Mouse (Mus musculus) midbrain, embryonic 14.5 days (tissue): Measurements from ENCODE around the gene Chil5. TPM values are rescaled to one million over a fixed set of nuclear protein-coding genes. Genes with fewer than 3 reads are reported as not detected.
A peak's percentile ranks its signal among the peaks of the same experiment; 100 is the strongest.
"Not testable (repeated sequence)": the region's sequence is repeated elsewhere in the genome, so short reads cannot be mapped to it uniquely, and the experiment has no call there.

Source experiments
- ATAC-seq: fragments of 200-750 bp; cut with Nextera tagmentation; 2 replicates; pipeline ENCODE4 v1.8.0; 2017; ENCODE audit warnings: moderate number of reproducible peaks, moderate library complexity; ENCODE audit not compliant: low FRiP score, low TSS enrichment
- DNase-seq: peaks from one replicate; pipeline ENCODE4 v3.0.0-alpha.2; 2015
- H3K27ac ChIP-seq: fragments of 300-500 bp; sonication (generic); replicated peaks from 2 replicates; pipeline ENCODE4 v1.5.1; 2014; ENCODE audit warnings: mild to moderate bottlenecking, low read depth, low read length, moderate library complexity
- H3K27me3 ChIP-seq: fragments of 300-500 bp; sonication (generic); 2 replicates; pipeline ENCODE4 v1.6.1; 2014; ENCODE audit warnings: low read length, control low read depth, mixed read lengths; ENCODE audit not compliant: control insufficient read depth, insufficient read depth
- H3K36me3 ChIP-seq: fragments of 300-500 bp; sonication (generic); 2 replicates; pipeline ENCODE4 v1.6.1; 2014; ENCODE audit warnings: low read length, control low read depth; ENCODE audit not compliant: control insufficient read depth, insufficient read depth
- H3K4me1 ChIP-seq: fragments of 300-500 bp; sonication (generic); 2 replicates; pipeline ENCODE4 v1.6.1; 2014; ENCODE audit warnings: mild to moderate bottlenecking, antibody characterized with exemption, low read length, control low read depth; ENCODE audit not compliant: control insufficient read depth, insufficient read depth
- H3K4me2 ChIP-seq: fragments of 300-500 bp; sonication (generic); 2 replicates; pipeline ENCODE4 v1.6.1; 2014; ENCODE audit warnings: mild to moderate bottlenecking, low read length, moderate library complexity
- H3K4me3 ChIP-seq: fragments of 300-500 bp; sonication (generic); replicated peaks from 2 replicates; pipeline ENCODE4 v1.5.1; 2014; ENCODE audit warnings: low read depth, low read length
- H3K9ac ChIP-seq: fragments of 300-500 bp; sonication (generic); replicated peaks from 2 replicates; pipeline ENCODE4 v1.6.1; 2014; ENCODE audit warnings: mild to moderate bottlenecking, low read length, moderate library complexity
- H3K9me3 ChIP-seq: fragments of 300-500 bp; sonication (generic); 2 replicates; pipeline ENCODE4 v1.6.1; 2016; ENCODE audit warnings: low read length, control low read depth, mixed read lengths; ENCODE audit not compliant: control insufficient read depth
- WGBS: fragments of 180-500 bp; shearing (Covaris S2); extraction: QIAGEN DNeasy Blood & Tissue Kit; methylation state at CpG from one replicate; pipeline ENCODE4 v1.1.7; 2014; 5-methylcytosine and 5-hydroxymethylcytosine counted together
- polyA plus RNA-seq: library from polyadenylated mRNA; unstranded; fragments of >200 nt; fragmentation: Nextera tagmentation; extraction: Ambion mirVana; gene quantifications from 2 replicates; pipeline ENCODE4 v1.2.1, GENCODE M21; 2014

Gene Chil5
- polyA plus RNA-seq, 1 experiment from 2014 or later: not detected

GRCm38 (mm10) chr3:106014546-106014945, 18.1 kb downstream of the Chil5 start, which contains the start of gene Pifo:
Pifo (minus strand) TSS chr3:106014646.
- DNase-seq (no peak), ATAC-seq (no peak)
- Histone ChIP-seq H3K9me3 (no peaks in the 10 kb centered on the region), H3K36me3 (no peaks in the 10 kb centered on the region), H3K4me3 (no peak within 1 kb of the TSS), H3K27me3 (no peaks in the 10 kb centered on the region), H3K4me2 (no peak within 1 kb of the TSS), H3K27ac (no peak within 1 kb of the TSS), H3K9ac (no peak within 1 kb of the TSS), H3K4me1 (no peaks in the 10 kb centered on the region)
- 86% methylated on average over 2 of the region's 2 CpGs for WGBS

- not testable (repeated sequence) for ATAC-seq, H3K27me3 ChIP-seq, DNase-seq, H3K4me2 ChIP-seq, H3K9me3 ChIP-seq, H3K36me3 ChIP-seq, H3K4me3 ChIP-seq, H3K4me1 ChIP-seq, H3K27ac ChIP-seq, H3K9ac ChIP-seq
- WGBS: 66% methylated on average over 10 of the region's 10 CpGs
Measured at GRCm38 (mm10) chr3:106003360-106003759, 29.3 kb downstream of the Chil5 start.

GRCm38 (mm10) chr3:106001416-106002370, 30.9 kb downstream of the Chil5 start:
- peak; percentile 81 for ATAC-seq
- Histone ChIP-seq H3K4me1 (peaks cover 6% of the 10 kb centered on the region; the same call in 1 of the 2 replicates), H3K36me3 (no peaks in the 10 kb centered on the region), H3K4me2 (peak overlapping the region; percentile 54), H3K27ac (no peak overlapping the region), H3K9me3 (no peaks in the 10 kb centered on the region), H3K9ac (0 out of 2 replicates have a peak overlapping the region, but pooled peaks have one; percentile 10), H3K4me3 (peak overlapping the region; percentile 21; the same call in 1 of the 2 replicates), H3K27me3 (no peaks in the 10 kb centered on the region)
- 22% methylated on average over 17 of the region's 17 CpGs for WGBS
- peak; percentile 83 for DNase-seq

GRCm38 (mm10) chr3:106000707-106001375, 31.8 kb downstream of the Chil5 start:
- 0 out of 2 replicates have a peak overlapping the region, but pooled peaks have one; percentile 10 for H3K9ac ChIP-seq
- no peaks in the 10 kb centered on the region for H3K27me3 ChIP-seq
- H3K36me3 ChIP-seq: no peaks in the 10 kb centered on the region
- DNase-seq (peak; percentile 4), ATAC-seq (peak; percentile 34; the same call in 1 of the 2 replicates)
- no peak overlapping the region for H3K27ac ChIP-seq
- peak overlapping the region; percentile 21; the same call in 1 of the 2 replicates for H3K4me3 ChIP-seq
- peaks cover 6% of the 10 kb centered on the region; the same call in 1 of the 2 replicates for H3K4me1 ChIP-seq
- H3K9me3 ChIP-seq: no peaks in the 10 kb centered on the region
- H3K4me2 ChIP-seq: peak overlapping the region; percentile 54
- 16% methylated on average over 11 of the region's 11 CpGs for WGBS

- Histone ChIP-seq H3K4me2 (no peak overlapping the region), H3K36me3 (no peaks in the 10 kb centered on the region), H3K4me3 (no peak overlapping the region), H3K27ac (no peak overlapping the region), H3K27me3 (no peaks in the 10 kb centered on the region), H3K9me3 (no peaks in the 10 kb centered on the region), H3K9ac (no peak overlapping the region), H3K4me1 (no peaks in the 10 kb centered on the region)
- DNase-seq (no peak), ATAC-seq (no peak)
- WGBS: 85% methylated on average over 2 of the region's 2 CpGs
Measured at GRCm38 (mm10) chr3:105994730-105995129, 37.9 kb downstream of the Chil5 start.

GRCm38 (mm10) chr3:105991653-105992283, 40.8 kb downstream of the Chil5 start:
- DNase-seq: peak; percentile 89
- H3K36me3 ChIP-seq: no peaks in the 10 kb centered on the region
- no peak overlapping the region for H3K27ac ChIP-seq
- H3K4me1 ChIP-seq: no peaks in the 10 kb centered on the region
- H3K9me3 ChIP-seq: no peaks in the 10 kb centered on the region
- no peak overlapping the region for H3K9ac ChIP-seq
- no peak overlapping the region for H3K4me2 ChIP-seq
- no peak for ATAC-seq
- 38% methylated on average over 4 of the region's 4 CpGs for WGBS
- H3K27me3 ChIP-seq: no peaks in the 10 kb centered on the region
- no peak overlapping the region for H3K4me3 ChIP-seq

- H3K4me3 ChIP-seq, H3K27me3 ChIP-seq, H3K9me3 ChIP-seq, DNase-seq, H3K4me1 ChIP-seq, H3K9ac ChIP-seq, H3K27ac ChIP-seq, H3K4me2 ChIP-seq, ATAC-seq, H3K36me3 ChIP-seq: not testable (repeated sequence)
- 43% methylated on average over 5 of the region's 5 CpGs for WGBS
Measured at GRCm38 (mm10) chr3:105989611-105990010, 43.0 kb downstream of the Chil5 start.

- Histone ChIP-seq H3K4me1 (no peaks in the 10 kb centered on the region), H3K27ac (no peak overlapping the region), H3K9ac (no peak overlapping the region), H3K27me3 (no peaks in the 10 kb centered on the region), H3K36me3 (peaks cover 11% of the 10 kb centered on the region), H3K4me3 (no peak overlapping the region), H3K4me2 (no peak overlapping the region), H3K9me3 (no peaks in the 10 kb centered on the region)
- no peak for DNase-seq
- no peak for ATAC-seq
- WGBS: 66% methylated on average over 2 of the region's 2 CpGs
Measured at GRCm38 (mm10) chr3:105974174-105974573, 58.4 kb downstream of the Chil5 start.
